Mouse (Mus musculus) kidney, embryonic 14.5 days (tissue): ENCODE data around the gene Arpp21. TPM values are rescaled to one million over a fixed set of nuclear protein-coding genes. Genes with fewer than 3 reads are reported as not detected.
A peak's percentile ranks its signal among the peaks of the same experiment; 100 is the strongest.

Source experiments
- ATAC-seq: fragments of 200-750 bp; cut with Nextera tagmentation; 2 replicates; pipeline ENCODE4 v1.8.0; 2017; ENCODE audit warnings: moderate number of reproducible peaks, mild to moderate bottlenecking, moderate TSS enrichment, moderate library complexity; ENCODE audit not compliant: low FRiP score, low TSS enrichment
- H3K27ac ChIP-seq: fragments of 300-500 bp; sonication (generic); 2 replicates; pipeline ENCODE4 v1.5.1; 2014; ENCODE audit warnings: low read depth, mild to moderate bottlenecking, low read length, moderate library complexity, mixed read lengths
- H3K27me3 ChIP-seq: fragments of 300-500 bp; sonication (generic); 2 replicates; pipeline ENCODE4 v1.6.1; 2014; ENCODE audit warnings: mild to moderate bottlenecking, low read length; ENCODE audit not compliant: control insufficient read depth, insufficient read depth
- H3K36me3 ChIP-seq: fragments of 300-500 bp; sonication (generic); 2 replicates; pipeline ENCODE4 v1.6.1; 2014; ENCODE audit warnings: low read length, mixed read lengths; ENCODE audit not compliant: control insufficient read depth, insufficient read depth
- H3K4me1 ChIP-seq: fragments of 300-500 bp; sonication (generic); 2 replicates; pipeline ENCODE4 v1.6.1; 2014; ENCODE audit warnings: low read length, mixed read lengths; ENCODE audit not compliant: control insufficient read depth, insufficient read depth
- H3K4me2 ChIP-seq: fragments of 300-500 bp; sonication (generic); replicated peaks from 2 replicates; pipeline ENCODE4 v1.6.1; 2014; ENCODE audit warnings: low read depth, mild to moderate bottlenecking, low read length
- H3K4me3 ChIP-seq: fragments of 300-500 bp; sonication (generic); 2 replicates; pipeline ENCODE4 v1.5.1; 2014; ENCODE audit warnings: mild to moderate bottlenecking, low read length
- H3K9ac ChIP-seq: fragments of 300-500 bp; sonication (generic); 2 replicates; pipeline ENCODE4 v1.6.1; 2014; ENCODE audit warnings: low read depth, mild to moderate bottlenecking, low read length, moderate library complexity
- H3K9me3 ChIP-seq: fragments of 300-500 bp; sonication (generic); 2 replicates; pipeline ENCODE4 v1.6.1; 2016; ENCODE audit warnings: low read length; ENCODE audit not compliant: control insufficient read depth
- WGBS: fragments of 180-500 bp; shearing (Covaris S2); extraction: QIAGEN DNeasy Blood & Tissue Kit; methylation state at CpG from one replicate; pipeline ENCODE4 v1.1.7; 2014; 5-methylcytosine and 5-hydroxymethylcytosine counted together
- polyA plus RNA-seq: library from polyadenylated mRNA; unstranded; fragments of >200 nt; fragmentation: Nextera tagmentation; extraction: Ambion mirVana; gene quantifications from 2 replicates; pipeline ENCODE4 v1.2.1, GENCODE M21; 2014

Arpp21 gene
- polyA plus RNA-seq, 1 experiment from 2014 or later: 0.55 TPM

GRCm38 (mm10) chr9:112233822-112234504 is 1.8 kb downstream of the Arpp21 start:
- 16% methylated on average over 12 of the region's 12 CpGs for WGBS
- 0 out of 2 replicates have a peak overlapping the region, but pooled peaks have one; percentile 7 for H3K9ac ChIP-seq
- H3K27ac ChIP-seq: no peak overlapping the region
- peak overlapping the region; percentile 87 for H3K4me2 ChIP-seq
- H3K36me3 ChIP-seq: no peaks in the 10 kb centered on the region
- ATAC-seq: no peak
- H3K4me3 ChIP-seq: peak overlapping the region; percentile 44
- no peaks in the 10 kb centered on the region for H3K9me3 ChIP-seq
- H3K27me3 ChIP-seq: peaks cover 40% of the 10 kb centered on the region
- H3K4me1 ChIP-seq: peaks cover 14% of the 10 kb centered on the region; the same call in 1 of the 2 replicates

- peaks cover 14% of the 10 kb centered on the region; the same call in 1 of the 2 replicates for H3K4me1 ChIP-seq
- H3K9ac ChIP-seq: no peak overlapping the region
- peaks cover 40% of the 10 kb centered on the region for H3K27me3 ChIP-seq
- no peak overlapping the region for H3K4me3 ChIP-seq
- 69% methylated on average over 6 of the region's 6 CpGs for WGBS
- no peaks in the 10 kb centered on the region for H3K36me3 ChIP-seq
- no peaks in the 10 kb centered on the region for H3K9me3 ChIP-seq
- no peak overlapping the region for H3K27ac ChIP-seq
- no peak overlapping the region for H3K4me2 ChIP-seq
- ATAC-seq: no peak
Measured at GRCm38 (mm10) chr9:112233378-112233777, 2.4 kb downstream of the Arpp21 start.

- 67% methylated on average over 8 of the region's 8 CpGs for WGBS
- Histone ChIP-seq H3K27me3 (peaks cover 39% of the 10 kb centered on the region), H3K9ac (no peak overlapping the region)
Measured at GRCm38 (mm10) chr9:112231935-112232575, 3.7 kb downstream of the Arpp21 start.

GRCm38 (mm10) chr9:112231383-112231782 is 4.4 kb downstream of the Arpp21 start:
- peaks cover 37% of the 10 kb centered on the region for H3K27me3 ChIP-seq
- ATAC-seq: no peak
- WGBS: 86% methylated on average over 5 of the region's 5 CpGs

More at GRCm38 (mm10) chr9:112231935-112232575, 3.7 kb downstream of the Arpp21 start:
- no peak overlapping the region for H3K4me3 ChIP-seq
- no peak overlapping the region for H3K4me2 ChIP-seq
- H3K4me1 ChIP-seq: peaks cover 14% of the 10 kb centered on the region; the same call in 1 of the 2 replicates
- H3K36me3 ChIP-seq: no peaks in the 10 kb centered on the region
- H3K27ac ChIP-seq: no peak overlapping the region
- H3K9me3 ChIP-seq: no peaks in the 10 kb centered on the region
- no peak for ATAC-seq

GRCm38 (mm10) chr9:112230716-112231361 is 4.9 kb downstream of the Arpp21 start:
- Histone ChIP-seq H3K27ac (no peak overlapping the region), H3K36me3 (no peaks in the 10 kb centered on the region), H3K4me3 (no peak overlapping the region), H3K27me3 (peaks cover 33% of the 10 kb centered on the region), H3K9ac (no peak overlapping the region), H3K4me2 (no peak overlapping the region), H3K9me3 (no peaks in the 10 kb centered on the region), H3K4me1 (peaks cover 14% of the 10 kb centered on the region; the same call in 1 of the 2 replicates)
- 80% methylated on average over 4 of the region's 4 CpGs for WGBS
- no peak for ATAC-seq

More at GRCm38 (mm10) chr9:112231383-112231782, 4.4 kb downstream of the Arpp21 start:
- H3K27ac ChIP-seq: no peak overlapping the region
- peaks cover 14% of the 10 kb centered on the region; the same call in 1 of the 2 replicates for H3K4me1 ChIP-seq
- H3K4me2 ChIP-seq: no peak overlapping the region
- H3K36me3 ChIP-seq: no peaks in the 10 kb centered on the region
- H3K4me3 ChIP-seq: no peak overlapping the region
- H3K9me3 ChIP-seq: no peaks in the 10 kb centered on the region
- no peak overlapping the region for H3K9ac ChIP-seq

GRCm38 (mm10) chr9:112228470-112228869 is 7.3 kb downstream of the Arpp21 start:
- Histone ChIP-seq H3K27ac (no peak overlapping the region), H3K27me3 (peaks cover 11% of the 10 kb centered on the region; the same call in 1 of the 2 replicates), H3K4me1 (no peaks in the 10 kb centered on the region), H3K4me2 (no peak overlapping the region), H3K9me3 (no peaks in the 10 kb centered on the region), H3K9ac (no peak overlapping the region), H3K4me3 (no peak overlapping the region), H3K36me3 (no peaks in the 10 kb centered on the region)
- no peak for ATAC-seq
- 83% methylated on average over 3 of the region's 3 CpGs for WGBS

- Histone ChIP-seq H3K9ac (no peak overlapping the region), H3K36me3 (no peaks in the 10 kb centered on the region), H3K4me2 (no peak overlapping the region), H3K27ac (no peak overlapping the region), H3K27me3 (0 out of 2 replicates have a peak, but pooled peaks cover 3% of the 10 kb centered on the region), H3K9me3 (no peaks in the 10 kb centered on the region), H3K4me3 (no peak overlapping the region), H3K4me1 (no peaks in the 10 kb centered on the region)
- ATAC-seq: no peak
- WGBS: 51% methylated on average over 13 of the region's 13 CpGs
Measured at GRCm38 (mm10) chr9:112227174-112227573, 8.6 kb downstream of the Arpp21 start.

GRCm38 (mm10) chr9:112226511-112226910 is 9.2 kb downstream of the Arpp21 start:
- Histone ChIP-seq H3K27ac (no peak overlapping the region), H3K4me3 (no peak overlapping the region), H3K4me2 (no peak overlapping the region), H3K36me3 (no peaks in the 10 kb centered on the region), H3K9me3 (no peaks in the 10 kb centered on the region), H3K27me3 (0 out of 2 replicates have a peak, but pooled peaks cover 3% of the 10 kb centered on the region), H3K9ac (no peak overlapping the region), H3K4me1 (no peaks in the 10 kb centered on the region)
- ATAC-seq: no peak
- WGBS: 43% methylated on average over 1 of the region's 1 CpGs
